Mouse (Mus musculus) spleen, adult 2 months (tissue): ENCODE measurements around the gene Stra8.

Experiments
- CTCF ChIP-seq: fragments of 200-500 bp; IDR thresholded peaks from 2 replicates; pipeline ENCODE4 v1.5.1; 2011; ENCODE audit warnings: mild to moderate bottlenecking, inconsistent platforms; ENCODE audit not compliant: insufficient read depth, insufficient read length, insufficient replicate concordance; ENCODE audit errors: extremely low read depth
- POLR2A ChIP-seq: fragments of 200-500 bp; IDR thresholded peaks from 2 replicates; pipeline ENCODE4 v1.6.1; 2011; ENCODE audit warnings: low read depth, low read length, inconsistent platforms

DNA sequence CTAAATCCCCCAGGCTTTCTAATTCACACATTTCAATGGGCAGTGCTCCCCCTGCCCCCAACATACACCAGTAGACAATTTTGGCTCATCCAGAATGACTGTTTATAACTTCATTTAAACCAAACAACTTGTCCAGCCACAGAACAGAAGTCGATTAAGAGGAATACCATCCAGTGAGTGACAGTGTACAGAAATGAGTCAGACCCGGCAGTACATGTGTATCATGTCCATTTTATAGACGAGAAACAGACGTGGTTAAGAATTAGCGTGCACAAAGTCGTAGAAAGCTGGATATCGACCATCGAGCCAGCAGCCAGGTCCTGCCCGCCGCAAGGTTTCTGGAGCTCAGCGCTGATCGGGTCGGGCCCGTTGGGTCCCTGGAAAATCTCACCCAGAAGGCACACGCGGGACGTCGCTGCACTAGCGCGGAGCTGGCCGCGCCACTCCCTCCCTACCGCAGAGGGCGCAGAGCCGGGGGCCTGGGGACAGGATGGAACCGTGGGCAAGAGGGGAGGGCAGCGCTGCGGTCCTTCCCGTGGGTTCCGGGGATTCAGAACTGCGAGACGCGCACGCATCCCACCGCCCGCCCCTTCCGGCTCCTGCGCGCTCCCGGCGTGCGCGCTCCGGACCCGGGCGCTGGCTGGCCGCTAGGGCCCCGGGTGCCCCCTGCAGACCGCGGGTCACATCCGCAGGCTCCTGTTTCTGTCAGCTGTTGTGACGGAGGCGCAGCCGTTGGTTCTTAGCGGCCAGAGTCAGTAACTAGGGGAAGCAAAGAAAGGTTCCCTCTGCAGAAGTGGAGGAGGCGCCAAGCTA lies 42.2 kb upstream of the Stra8 start, which contains the start of gene Cyren:
- TF ChIP-seq CTCF (peak; percentile 64), POLR2A (peak; percentile 44)
